Mouse (Mus musculus): ENCODE measurements around the gene Mef2a. TPM values are rescaled to one million over a fixed set of nuclear protein-coding genes. Genes with fewer than 3 reads are reported as not detected.

Mef2a gene
- total RNA-seq, 4 experiments from 2014 or later: 139 to 155 (median 150) TPM

DNA sequence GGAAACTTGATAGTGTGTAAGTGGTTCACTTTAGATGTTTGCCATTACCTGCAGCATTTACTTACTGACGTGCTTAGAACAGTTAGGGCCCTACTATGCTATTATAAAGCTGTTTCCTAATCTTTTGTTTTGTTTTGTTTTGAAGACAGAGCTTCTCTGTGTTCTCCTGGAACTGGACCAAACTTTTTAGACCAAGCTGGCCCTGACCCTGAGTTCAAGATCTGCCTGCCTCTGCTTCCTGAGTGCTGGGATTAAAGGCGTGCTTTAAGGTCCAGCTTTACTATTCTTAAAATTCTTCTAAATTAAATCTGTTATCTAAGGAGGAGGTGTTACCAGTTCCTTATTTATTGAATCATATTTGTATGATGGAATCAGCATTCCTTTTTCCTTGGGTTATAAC lies 126.6 kb downstream of the Mef2a start:
- DNase-seq (ENCODE audit: low spot score in 2 of 2): no peak

DNA sequence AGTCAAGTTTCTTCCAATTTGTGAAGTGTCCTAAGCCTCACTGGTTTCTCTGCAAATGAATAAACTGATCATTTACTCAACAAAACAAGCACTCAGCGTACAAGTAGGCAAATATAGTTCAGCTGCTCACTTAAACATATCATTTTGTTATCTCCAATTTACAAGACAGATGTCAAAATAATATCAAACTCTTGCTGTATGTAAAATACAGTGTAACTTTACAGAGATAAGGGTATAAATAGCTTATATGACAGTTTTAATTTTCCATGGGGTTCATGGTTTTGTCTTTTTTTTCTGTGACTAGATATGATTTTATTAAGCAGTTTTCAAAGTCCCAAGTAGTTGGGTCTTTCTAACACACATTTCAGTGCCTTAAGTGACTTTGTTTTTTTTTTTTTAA lies 127.4 kb downstream of the Mef2a start:
- DNase-seq (ENCODE audit: low spot score in 2 of 2): no peak

DNA sequence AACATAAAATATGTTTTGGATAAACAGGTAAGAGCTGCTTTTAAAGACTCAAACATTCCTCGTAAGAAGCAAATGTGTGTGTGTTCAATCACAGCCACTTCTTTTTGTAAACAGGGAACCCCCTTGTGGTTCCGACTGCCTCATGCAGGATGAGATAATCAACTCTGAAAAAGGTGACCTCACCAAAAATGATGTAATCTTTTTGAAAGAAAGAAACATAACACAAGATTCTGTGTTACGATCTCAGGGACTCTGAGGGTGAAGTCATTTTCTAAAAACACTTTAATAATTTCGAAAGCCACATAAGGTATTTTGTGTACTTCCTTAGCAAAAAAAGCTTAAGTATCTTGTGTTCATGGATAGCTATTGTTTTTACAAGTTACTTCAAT lies 128.8 kb downstream of the Mef2a start:
- DNase-seq (ENCODE audit: low spot score in 2 of 2): no peak

DNA sequence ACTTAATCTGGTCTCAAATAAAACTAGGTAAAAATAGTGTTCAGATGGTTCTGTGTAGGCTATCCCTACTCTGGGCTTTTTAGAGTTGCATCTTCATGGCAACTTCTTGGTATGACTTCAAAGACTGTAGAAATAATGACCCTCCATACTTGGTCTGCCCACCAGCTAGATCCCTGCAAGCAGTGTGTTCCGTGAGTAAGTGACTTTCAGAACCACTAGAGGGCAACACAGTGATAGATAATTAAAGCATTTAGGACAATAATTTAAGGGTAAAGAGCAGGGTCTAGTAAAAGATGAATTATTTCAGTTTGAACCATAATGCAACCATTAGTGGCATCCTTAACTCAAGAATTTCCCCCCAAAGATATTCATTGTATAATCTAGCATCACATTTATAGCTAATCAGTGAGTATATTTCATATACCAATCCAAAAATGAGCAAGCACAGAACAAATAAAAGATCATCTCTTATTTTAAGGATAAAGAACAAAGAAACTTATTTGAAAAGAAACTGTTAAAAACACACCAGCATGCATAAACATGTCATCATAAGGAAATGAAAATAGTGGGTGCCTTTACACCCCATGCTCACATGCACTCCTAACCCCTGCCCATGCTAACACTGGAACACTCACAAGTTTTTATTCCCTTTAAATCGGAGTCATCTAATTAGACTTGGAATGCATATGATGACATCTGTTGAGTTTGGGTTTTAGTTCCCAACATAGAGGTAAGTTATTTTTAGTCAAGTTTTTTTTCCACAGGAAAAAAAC lies 129.4 kb downstream of the Mef2a start:
- DNase-seq (ENCODE audit: low spot score in 2 of 2): no peak

DNA sequence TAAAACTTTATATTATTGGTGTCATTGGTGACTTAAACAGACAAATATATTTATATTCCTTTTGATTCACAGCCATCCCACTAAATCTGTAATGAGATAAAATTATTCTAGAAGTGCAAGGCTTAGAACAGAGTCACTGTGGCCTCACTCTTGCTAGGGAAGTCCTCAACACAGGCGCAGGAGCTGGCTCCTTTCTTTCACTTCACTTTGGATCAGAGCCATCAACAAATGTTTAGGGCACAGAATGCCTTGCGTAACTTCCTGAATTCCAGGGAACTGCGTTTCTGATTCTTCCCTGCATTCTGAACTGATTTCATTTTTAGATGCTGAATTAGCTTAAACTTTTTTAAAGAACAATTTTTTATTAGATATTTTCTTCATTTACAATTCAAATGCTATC lies 130.7 kb downstream of the Mef2a start:
- DNase-seq (ENCODE audit: low spot score in 2 of 2): no peak

DNA sequence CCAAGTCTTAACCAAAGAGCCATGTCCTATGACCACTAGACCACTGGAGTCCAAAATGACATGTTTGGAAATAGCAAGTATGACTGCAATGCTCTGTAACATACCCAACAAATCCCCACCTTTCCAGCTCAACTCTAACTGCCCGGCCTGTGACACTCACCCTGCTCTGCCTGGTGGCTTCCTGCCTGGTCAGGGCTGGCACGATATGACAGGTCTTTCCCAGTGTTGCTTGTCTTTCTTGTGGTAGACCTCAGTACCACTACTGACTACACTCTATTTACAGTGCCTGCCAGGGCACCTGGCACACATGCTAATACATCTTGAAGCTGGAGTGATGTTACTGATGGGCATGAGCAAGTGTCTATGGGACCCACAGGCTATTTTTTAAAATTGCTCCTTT lies 134.9 kb downstream of the Mef2a start:
- no peak for DNase-seq (ENCODE audit: low spot score in 2 of 2)

DNA sequence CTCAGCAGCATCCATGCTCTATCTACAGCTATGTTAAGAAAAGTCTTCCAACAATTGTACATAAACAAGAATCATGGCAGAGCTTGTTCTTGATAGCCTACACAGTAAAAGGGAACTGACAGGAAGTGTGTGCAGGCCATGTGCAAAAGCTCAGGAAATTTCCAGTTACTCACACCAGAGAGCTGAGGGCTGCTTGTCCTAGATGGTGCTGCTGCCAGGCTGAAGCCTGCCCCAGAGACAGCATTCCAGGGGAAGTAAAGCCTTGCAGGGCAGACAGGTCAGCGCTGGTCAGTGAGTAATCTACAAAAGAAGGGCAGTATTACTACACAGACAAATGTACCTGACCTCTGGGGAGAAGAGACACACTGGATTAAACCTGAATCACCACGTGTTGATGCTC lies 136.3 kb downstream of the Mef2a start:
- DNase-seq (ENCODE audit: low spot score in 2 of 2): no peak

DNA sequence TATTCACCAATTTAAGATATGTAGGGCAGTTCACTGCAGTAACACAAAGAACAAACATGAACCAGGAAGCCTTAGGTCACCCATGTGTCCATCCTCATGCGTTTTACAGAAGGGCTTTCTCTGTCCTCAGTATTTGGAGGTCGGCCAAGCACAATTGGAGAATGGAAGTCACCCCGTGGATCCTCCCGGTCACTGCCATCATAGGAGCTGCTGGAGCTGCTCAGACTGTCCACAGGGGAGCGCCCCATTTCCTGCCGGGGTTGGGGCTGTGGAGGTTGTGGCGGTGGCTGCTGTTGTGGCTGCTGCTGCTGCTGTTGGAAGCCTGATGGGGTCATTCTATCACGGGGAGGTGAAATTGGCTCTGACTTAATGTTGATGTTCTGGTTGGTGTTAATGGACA lies 137.9 kb downstream of the Mef2a start:
- no peak for DNase-seq (ENCODE audit: low spot score in 2 of 2)

DNA sequence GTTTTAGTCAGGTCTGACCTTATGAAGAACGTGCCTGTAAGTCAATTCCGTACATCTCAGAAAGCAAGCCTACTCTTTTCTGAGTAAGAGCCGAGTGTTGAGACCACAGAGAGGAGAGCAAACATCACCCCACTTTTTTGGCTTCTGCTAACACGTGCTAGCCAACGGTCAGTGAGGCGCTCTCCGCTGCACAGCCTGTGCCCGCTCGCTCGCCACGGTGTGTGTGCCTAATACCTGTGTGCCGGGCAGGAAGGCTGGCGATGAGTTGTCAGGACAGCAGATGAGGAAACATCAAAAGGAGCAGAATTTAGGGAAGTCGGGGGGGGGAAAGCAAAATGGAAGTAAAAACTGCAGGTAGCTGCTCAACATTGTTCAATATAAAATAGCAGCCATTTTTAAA lies 140.2 kb downstream of the Mef2a start:
- no peak for DNase-seq (ENCODE audit: low spot score in 2 of 2)

DNA sequence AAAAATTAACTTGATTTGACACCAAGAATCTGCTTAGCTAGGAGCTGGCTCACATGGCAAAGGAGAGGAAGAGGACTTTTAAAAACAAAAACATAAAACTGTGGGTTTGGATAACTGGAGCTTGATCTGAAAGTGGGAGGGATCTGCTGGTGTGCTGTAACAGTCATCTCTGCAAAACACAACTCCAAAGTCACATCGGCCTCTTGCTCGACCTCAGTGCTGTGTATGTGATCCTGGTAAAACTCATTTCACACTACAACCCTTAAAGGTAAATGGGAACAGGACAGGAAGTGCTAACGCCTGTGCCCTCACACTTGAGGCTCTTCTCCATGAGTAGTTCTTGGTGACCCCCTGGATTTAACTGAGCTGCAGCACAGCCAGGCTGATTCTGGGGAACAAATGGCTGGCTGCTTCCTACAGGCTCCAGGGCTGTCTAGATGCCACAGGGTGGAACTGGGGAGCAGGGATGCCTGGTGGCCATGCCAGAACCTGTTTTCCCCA lies 142.0 kb downstream of the Mef2a start:
- DNase-seq (ENCODE audit: low spot score in 2 of 2): no peak

DNA sequence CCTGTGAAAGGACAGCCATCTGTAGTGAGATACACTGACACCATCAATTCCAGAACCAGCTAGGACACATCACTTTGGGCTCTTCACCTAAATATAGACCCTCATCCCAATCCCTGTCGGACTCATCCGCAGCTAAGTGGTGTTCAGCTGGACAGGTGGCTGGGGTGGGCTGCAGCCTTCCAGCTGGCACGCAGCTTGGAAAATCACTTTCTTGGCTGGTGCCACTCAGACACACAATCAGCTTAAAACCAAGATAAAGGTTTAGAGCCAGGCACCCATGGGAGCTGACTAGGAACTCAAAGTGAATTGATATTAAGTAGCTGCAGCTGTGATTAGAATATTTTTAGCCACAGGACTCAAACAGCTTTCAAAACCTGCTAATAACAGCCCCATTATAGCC lies 142.4 kb downstream of the Mef2a start:
- DNase-seq (ENCODE audit: low spot score in 2 of 2): no peak

DNA sequence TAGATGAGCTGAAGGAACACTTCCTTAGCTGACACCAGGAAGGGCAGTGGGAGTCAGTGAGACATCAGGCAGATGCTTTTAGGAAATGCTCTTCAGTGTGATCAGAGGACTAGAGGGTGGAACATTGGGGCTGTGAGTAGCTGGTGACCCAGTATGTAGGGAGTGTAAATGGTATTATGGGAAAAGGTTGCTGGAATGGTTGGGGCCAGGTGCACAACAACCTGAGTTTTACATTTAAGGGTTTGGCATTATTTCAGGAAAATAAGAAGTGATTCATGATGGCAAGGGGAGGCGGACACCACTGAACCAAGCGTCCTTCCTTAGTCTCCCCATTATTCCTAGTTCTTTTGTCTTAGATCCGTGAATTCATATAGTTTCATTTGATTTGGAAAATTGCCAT lies 143.0 kb downstream of the Mef2a start:
- DNase-seq (ENCODE audit: low spot score in 2 of 2): no peak

DNA sequence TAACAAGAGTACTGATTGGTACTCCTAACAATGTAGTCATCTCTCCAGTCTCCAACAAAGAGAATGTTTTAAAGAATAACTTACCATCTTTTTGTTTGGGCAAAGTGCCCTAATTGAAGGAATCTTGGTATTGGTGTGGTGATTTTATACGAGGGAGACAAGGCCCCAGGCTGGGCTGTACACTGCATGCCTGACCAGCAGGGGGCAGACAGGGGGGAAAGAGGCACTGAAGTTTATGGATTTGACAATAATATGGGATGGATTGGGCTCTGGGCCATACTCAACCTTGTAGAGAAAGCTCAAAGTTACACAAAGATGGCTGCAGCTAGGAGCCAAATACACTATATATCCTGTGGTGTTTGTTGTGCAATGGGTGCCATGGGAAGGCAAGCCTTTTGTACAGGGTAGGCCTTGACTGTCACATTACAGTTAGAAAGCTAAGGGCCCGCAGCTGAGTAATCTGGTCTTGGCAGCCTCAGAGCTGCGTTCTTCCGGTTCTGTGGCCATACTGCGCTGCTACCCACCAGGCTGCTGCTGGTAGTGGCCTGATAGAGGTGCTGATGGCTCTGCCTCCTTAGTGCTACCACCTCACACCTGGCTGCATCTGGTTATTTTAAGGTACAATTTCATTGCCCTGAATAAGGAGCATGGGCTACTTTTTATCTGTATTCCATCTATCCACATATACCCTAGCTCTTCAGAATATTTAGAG lies 143.6 kb downstream of the Mef2a start:
- DNase-seq (ENCODE audit: low spot score in 2 of 2): no peak

DNA sequence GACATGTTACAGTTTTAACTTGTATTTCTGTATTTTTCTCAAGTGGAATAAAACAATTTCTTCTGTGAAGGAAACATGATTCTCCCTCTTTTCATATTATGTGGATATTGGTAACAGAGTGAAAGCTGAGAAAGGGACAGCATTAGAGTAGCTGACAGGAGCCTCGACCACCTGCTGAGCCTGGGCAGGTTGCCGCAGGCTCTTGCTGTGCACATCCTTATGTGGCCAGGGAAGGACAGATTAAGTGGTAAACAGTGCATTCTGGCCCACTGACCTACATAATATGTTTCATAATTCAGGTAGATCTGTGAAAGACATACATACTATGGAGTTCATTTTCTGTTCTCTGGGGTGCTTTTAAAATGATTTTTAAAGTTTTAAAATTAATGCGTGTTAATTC lies 144.3 kb downstream of the Mef2a start:
- no peak for DNase-seq (ENCODE audit: low spot score in 2 of 2)

DNA sequence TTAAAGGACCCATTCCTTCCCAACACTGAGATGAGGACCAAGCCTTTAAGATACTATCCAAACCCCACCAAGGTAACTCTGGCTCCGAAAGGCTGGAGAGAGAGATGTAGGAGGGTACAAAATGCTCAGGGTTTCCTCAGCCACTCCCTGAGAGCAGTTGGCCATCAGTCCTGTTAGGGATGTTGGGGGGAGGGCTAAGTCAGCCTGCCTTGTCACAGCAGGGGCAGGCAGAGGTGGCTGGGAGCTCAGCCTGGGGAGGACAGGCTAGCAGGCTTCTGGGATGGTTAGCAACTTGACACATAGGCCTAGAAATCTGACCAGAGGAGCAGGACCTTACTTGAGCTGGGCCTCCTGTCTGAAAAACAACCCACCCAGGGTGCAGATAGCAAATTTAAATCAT lies 145.1 kb downstream of the Mef2a start:
- DNase-seq (ENCODE audit: low spot score in 2 of 2): no peak

DNA sequence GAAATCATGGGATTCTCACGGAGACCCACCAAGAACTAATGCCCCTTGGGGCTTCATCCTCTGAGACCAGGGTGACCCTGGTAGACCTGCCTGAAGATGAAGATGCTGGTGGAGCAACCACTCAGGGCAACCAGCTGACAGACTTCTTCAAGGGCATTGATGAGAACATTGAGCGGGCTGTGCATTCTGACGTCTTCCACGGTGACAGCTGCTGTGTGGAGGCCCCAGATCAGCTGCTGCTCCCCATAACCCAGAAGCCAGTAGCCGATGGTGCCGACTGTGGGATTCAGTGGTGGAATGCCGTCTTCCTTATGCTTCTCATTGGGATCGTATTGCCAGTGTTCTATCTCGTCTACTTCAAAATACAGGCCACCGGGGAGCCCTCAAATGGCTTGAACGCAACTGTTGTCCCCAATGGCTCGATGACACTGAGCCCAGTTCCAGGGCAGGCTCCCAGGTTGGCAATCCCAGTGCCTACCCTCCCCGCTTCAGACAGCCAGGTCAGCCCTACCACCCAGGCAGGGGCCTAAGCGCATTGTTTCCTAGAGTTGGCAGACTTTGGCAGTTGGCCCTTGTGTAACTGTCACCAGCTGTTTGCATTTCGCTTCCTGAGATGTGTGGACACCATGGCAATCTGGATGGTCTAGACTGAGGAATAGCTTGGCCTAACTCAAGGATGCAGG lies 146.6 kb downstream of the Mef2a start:
- DNase-seq (ENCODE audit: low spot score in 2 of 2): no peak

DNA sequence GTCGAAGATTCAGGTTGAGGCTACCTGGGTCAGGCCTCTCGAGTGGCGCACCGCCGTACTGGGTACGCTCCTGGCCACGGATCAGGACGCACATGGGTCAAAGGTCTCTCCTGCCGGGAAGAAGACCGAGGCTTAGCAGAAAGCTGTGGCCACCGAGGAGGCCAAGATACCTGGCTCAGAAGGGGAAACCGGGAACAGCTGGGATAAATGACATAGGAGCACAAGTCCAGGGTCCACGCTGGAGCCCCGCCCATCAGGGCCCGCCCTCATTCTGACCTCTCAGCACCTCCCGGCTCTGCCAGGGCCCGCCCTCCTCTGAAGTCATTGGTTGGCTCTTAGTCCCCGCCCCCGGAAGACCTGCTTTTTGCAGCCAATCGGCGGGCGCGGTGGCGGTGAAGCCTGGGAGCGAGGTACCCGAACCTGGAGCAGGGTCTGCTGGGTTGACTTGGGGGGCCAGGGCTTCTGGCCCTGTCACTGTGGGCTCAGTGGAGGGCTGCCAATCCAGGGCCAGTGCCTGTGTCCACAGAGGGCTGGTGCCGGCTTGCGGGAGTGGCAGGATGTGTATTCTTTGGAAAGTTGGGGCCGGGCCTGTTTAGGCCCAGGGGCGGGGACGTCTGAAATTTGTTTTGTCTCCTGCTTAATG lies 150.3 kb downstream of the Mef2a start, which contains the start of gene Lysmd4:
Gene Lysmd4, plus strand, starts transcription at position 325 of the 643 bp plus-strand sequence.
- DNase-seq (ENCODE audit: low spot score in 2 of 2): peak; percentile 95

DNA sequence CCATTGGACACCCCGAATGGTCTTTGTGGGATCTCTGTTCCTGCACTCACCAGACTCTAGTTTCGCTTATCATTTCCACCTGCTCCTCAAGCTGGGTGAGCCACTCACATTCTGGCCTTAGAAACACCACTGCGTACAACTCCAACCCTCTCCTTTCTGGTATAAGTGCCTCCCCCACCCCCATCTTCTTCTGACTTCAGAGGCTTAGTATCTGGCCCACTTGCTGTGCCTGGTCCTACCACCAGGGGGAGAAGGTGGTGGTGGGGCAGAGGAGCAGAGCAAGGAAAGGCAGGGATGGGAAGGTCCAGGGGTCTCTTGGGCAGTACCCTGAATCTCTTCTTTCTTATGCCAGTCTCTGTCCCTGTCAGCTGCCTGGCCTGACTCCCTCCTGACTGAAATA lies 155.6 kb downstream of the Mef2a start:
- no peak for DNase-seq (ENCODE audit: low spot score in 2 of 2)

DNA sequence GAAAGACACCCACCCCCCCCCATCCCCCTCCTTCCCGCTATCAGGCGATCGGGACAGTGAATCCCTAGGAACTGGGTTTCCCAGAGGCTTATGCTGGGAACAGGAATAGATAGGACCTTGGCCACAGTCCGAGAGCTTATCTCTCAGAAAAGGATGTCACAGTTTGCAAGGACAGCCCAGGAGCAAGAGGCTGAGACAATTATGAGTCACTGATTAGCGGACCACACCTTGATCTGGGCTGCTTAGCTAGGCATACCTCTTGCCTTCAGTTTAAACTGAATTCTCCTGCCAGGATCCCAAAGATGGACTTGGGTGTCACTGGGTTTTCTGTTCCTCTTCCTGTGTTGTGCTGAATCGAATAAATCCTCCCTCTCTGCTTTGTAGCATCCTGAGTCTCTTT lies 156.3 kb downstream of the Mef2a start:
- no peak for DNase-seq (ENCODE audit: low spot score in 2 of 2)

DNA sequence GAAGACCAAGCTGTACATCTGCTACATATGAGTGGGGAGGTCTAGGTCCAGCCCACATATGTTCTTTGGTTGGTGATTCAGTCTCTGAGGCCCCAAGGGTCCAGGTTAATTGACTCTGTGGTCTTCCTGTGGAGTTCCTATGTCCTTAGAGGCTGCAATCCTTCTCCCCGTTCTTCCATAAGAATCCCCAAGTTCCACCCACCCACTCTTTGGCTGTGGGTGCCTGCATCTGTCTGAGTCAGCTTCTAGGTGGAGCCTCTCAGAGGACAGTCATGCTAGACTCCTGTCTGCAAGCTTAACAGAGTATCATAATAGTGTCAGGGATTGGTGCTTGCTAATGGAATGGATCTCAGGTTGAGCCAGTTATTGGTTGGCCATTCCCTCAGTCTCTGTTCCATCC lies 159.1 kb downstream of the Mef2a start:
- DNase-seq (ENCODE audit: low spot score in 2 of 2): no peak

DNA sequence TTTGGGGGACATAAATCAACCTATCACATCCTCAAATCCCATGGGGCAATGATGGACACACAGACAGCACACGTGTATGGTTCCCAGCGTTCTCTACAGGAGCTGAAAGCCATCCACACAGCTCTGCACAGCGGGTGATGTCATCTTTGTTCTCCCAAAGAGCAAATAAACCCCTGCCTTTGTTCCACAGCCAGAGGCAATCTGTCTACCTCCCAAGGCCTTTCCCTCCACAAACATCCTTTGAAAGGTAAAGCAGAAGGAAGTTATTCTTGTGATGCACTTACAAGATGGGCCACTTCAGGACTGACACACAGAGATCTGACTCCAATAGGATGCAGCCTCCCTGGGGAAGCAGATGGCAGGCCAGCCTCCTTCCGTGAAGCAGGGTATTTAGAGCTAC lies 160.7 kb downstream of the Mef2a start:
- DNase-seq (ENCODE audit: low spot score in 2 of 2): no peak

DNA sequence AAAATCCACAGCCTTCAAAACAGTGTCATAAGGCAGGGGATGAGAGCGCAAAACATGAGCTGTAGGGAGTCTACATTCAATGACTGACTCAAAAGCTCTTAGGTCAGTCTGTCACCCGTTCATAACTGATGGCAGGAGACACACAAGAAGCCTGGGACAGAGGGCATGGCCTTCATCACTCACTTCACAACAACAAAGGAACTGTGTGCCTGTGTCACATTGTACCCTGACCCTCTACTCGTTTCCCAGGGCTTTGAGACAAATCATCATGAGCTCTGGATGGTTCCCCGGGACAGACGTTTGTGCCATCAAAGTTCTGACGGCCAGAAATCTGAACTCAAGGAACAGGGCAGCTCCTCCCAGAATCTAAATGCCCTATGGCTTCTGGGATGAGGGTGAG lies 161.3 kb downstream of the Mef2a start:
- no peak for DNase-seq (ENCODE audit: low spot score in 2 of 2)

Data from layer of hippocampus, adult 8-10 months (tissue).